Mouse (Mus musculus) limb, embryonic 10.5 days (tissue): ENCODE data around the gene Hoxa5. TPM values are rescaled to one million over a fixed set of nuclear protein-coding genes. Genes with fewer than 3 reads are reported as not detected.
A peak's percentile ranks its signal among the peaks of the same experiment; 100 is the strongest.

Experiments used
- DNase-seq: peaks from one replicate; pipeline ENCODE4 v3.0.0-alpha.2; 2017; ENCODE audit warnings: low spot score
- H3K27ac ChIP-seq: fragments of 300-500 bp; sonication (generic); 2 replicates; pipeline ENCODE4 v1.5.1; 2016; ENCODE audit warnings: mild to moderate bottlenecking
- H3K27me3 ChIP-seq: fragments of 300-500 bp; sonication (generic); 2 replicates; pipeline ENCODE4 v1.6.1; 2016; ENCODE audit warnings: low read depth, mild to moderate bottlenecking; ENCODE audit not compliant: poor library complexity, severe bottlenecking
- H3K36me3 ChIP-seq: fragments of 300-500 bp; sonication (generic); 2 replicates; pipeline ENCODE4 v1.6.1; 2016; ENCODE audit warnings: mild to moderate bottlenecking, moderate library complexity
- H3K4me1 ChIP-seq: fragments of 300-500 bp; sonication (generic); 2 replicates; pipeline ENCODE4 v1.6.1; 2016
- H3K4me3 ChIP-seq: fragments of 300-500 bp; sonication (generic); 2 replicates; pipeline ENCODE4 v1.5.1; 2016; ENCODE audit warnings: mild to moderate bottlenecking, moderate library complexity
- H3K9me3 ChIP-seq: fragments of 300-500 bp; sonication (generic); replicated peaks from 2 replicates; pipeline ENCODE4 v1.6.1; 2016; ENCODE audit warnings: mild to moderate bottlenecking
- WGBS: fragments of 180-500 bp; shearing (Covaris S2); methylation state at CpG from one replicate; pipeline ENCODE4 v1.1.7; 2016; 5-methylcytosine and 5-hydroxymethylcytosine counted together
- polyA plus RNA-seq: library from polyadenylated mRNA; unstranded; fragments of >200 nt; fragmentation: Nextera tagmentation; extraction: Ambion mirVana; gene quantifications from 2 replicates; pipeline ENCODE4 v1.2.1, GENCODE M21; 2016

Gene Hoxa5
- polyA plus RNA-seq, 1 experiment from 2014 or later: 10.4 TPM

DNA sequence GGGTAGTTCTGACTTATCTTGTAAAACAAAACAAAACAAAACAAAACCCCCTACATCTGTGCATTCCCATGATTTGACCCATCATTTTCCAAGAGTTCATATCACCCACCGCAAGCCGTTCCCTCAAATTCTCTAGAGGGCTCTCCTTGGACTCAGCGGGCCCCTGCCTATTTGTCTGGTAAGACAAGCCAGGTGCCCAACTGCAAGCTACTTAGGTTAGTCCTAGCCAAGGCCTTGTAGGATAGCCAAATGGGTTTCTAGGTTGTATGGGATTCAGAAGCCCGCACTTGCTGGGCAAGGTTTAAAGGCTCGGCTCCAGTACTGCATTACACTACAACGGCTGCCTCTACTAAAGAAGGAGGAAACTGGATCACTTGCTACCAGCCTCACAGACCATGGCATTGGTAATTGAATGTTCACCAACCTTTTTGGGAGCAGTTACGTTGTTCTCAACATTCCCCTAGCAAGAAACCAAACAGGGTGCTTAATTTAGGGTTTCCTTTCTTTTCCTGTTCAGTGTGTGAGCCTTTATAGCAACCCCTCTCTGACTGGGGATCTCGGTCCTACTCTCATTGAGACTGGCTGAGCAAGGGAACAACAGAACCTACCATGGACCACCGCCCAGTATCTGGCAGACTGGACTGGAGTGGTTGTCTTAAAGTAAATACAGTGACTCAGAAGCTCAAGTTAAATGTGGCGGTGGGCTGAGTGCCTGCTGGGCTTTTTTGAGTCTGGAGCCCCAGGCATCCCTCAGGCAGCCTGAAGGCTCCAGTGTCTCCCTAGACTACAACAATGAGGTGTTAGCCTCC lies 33.2 kb upstream of the Hoxa5 start:
- Histone ChIP-seq H3K27ac (peak overlapping the region; percentile 99), H3K27me3 (peaks cover 73% of the 10 kb centered on the region), H3K4me3 (peak overlapping the region; percentile 90), H3K36me3 (peaks cover 47% of the 10 kb centered on the region), H3K4me1 (peaks cover 48% of the 10 kb centered on the region), H3K9me3 (no peaks in the 10 kb centered on the region)
- 6% methylated on average over 10 of the region's 10 CpGs for WGBS
- DNase-seq: no peak

DNA sequence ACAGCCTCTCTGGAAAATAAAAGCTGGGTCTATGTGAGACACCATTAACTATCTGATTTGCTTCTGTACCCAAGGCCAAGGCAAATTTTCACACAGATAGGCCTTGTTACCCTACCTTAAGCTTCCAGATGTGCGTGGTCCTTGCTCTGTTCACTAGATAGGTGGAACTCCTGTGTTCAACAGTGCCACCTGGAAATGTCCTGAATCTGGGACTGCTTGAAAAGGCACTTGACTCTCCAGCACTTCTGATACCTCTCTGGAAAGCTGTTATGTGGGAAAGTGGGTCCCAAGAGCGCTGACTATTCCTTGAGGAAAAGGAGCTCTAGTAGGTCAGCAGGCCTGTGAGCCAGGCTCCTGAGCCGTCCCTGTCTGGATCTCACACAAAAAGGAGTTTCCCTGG lies 32.4 kb upstream of the Hoxa5 start:
- H3K27me3 ChIP-seq: peaks cover 67% of the 10 kb centered on the region
- DNase-seq: no peak
- H3K9me3 ChIP-seq: no peaks in the 10 kb centered on the region
- peak overlapping the region; percentile 99 for H3K27ac ChIP-seq
- H3K4me3 ChIP-seq: peak overlapping the region; percentile 90
- H3K4me1 ChIP-seq: peaks cover 42% of the 10 kb centered on the region
- H3K36me3 ChIP-seq: peaks cover 51% of the 10 kb centered on the region
- 9% methylated on average over 3 of the region's 3 CpGs for WGBS

- DNase-seq: no peak
- peak overlapping the region; percentile 90 for H3K4me3 ChIP-seq
- H3K27ac ChIP-seq: peak overlapping the region; percentile 99
- 14% methylated on average over 6 of the region's 6 CpGs for WGBS
- H3K27me3 ChIP-seq: peaks cover 58% of the 10 kb centered on the region
- peaks cover 33% of the 10 kb centered on the region for H3K4me1 ChIP-seq
- H3K36me3 ChIP-seq: peaks cover 56% of the 10 kb centered on the region
- H3K9me3 ChIP-seq: no peaks in the 10 kb centered on the region
These were observed 31.5 kb upstream of the Hoxa5 start for GRCm38 (mm10) chr6:52235866-52236265.

DNA sequence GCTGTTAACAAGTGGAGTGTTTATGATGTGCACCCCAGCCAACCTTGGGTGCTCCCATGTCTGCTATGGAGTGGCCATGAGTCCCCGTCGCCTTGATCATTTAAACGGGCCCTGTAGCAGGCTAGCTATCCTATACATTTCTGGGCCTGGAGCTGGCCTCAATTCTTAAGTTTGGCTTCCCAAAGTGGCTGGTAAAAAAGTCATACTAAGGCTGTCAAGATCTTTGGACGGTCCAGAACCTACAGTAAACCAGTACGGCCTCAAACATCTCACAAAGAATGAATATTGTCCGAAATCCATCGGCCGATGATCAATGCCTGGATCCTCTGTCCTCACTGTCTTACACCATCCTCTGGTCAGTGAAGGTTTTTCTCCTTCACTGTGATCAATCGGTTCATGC lies 30.9 kb upstream of the Hoxa5 start:
- H3K9me3 ChIP-seq: no peaks in the 10 kb centered on the region
- no peak for DNase-seq
- peaks cover 32% of the 10 kb centered on the region for H3K4me1 ChIP-seq
- WGBS: 22% methylated on average over 9 of the region's 9 CpGs
- peak overlapping the region; percentile 99 for H3K27ac ChIP-seq
- peaks cover 56% of the 10 kb centered on the region for H3K27me3 ChIP-seq
- peak overlapping the region; percentile 90 for H3K4me3 ChIP-seq
- peaks cover 62% of the 10 kb centered on the region for H3K36me3 ChIP-seq

DNA sequence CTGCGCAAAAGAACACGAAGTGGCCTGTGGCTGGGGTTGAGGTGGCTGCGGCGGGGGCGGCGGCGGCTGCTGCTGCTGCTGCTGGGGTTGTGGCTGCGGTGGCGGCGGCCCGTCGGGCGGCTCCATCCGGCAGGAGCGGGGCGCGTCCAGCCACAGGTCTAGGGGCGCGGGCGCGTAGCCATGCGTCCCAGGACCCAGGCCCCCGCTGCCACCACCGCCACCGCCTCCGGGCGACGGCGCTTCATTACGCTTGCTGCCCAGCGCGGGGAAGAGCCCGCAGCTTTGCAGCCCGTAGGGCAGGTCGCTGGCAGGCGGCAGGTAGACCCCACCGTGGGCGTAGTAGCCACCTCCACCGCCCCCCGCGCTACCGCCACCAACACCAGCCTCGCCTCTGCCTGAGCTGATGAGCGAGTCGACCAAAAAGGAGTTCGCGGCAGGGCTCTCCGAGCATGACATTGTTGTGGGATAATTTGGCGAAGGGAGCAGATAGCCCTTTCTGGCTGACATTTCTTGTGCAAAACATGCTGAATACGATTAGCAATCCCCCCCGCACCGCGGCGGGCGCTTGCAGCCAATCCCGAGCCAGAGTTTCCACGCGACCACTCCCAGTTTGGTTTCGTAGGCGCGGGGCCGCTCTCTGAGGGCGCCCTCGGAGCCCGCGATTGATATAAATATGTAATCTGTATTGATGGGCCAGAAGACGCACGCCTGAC lies 30.2 kb upstream of the Hoxa5 start:
- H3K27ac ChIP-seq: peak overlapping the region; percentile 99
- DNase-seq: peak; percentile 88
- peaks cover 56% of the 10 kb centered on the region for H3K27me3 ChIP-seq
- H3K4me1 ChIP-seq: peaks cover 32% of the 10 kb centered on the region
- no peaks in the 10 kb centered on the region for H3K9me3 ChIP-seq
- peak overlapping the region; percentile 90 for H3K4me3 ChIP-seq
- WGBS: under 1% methylated on average over 68 of the region's 68 CpGs
- peaks cover 69% of the 10 kb centered on the region for H3K36me3 ChIP-seq

DNA sequence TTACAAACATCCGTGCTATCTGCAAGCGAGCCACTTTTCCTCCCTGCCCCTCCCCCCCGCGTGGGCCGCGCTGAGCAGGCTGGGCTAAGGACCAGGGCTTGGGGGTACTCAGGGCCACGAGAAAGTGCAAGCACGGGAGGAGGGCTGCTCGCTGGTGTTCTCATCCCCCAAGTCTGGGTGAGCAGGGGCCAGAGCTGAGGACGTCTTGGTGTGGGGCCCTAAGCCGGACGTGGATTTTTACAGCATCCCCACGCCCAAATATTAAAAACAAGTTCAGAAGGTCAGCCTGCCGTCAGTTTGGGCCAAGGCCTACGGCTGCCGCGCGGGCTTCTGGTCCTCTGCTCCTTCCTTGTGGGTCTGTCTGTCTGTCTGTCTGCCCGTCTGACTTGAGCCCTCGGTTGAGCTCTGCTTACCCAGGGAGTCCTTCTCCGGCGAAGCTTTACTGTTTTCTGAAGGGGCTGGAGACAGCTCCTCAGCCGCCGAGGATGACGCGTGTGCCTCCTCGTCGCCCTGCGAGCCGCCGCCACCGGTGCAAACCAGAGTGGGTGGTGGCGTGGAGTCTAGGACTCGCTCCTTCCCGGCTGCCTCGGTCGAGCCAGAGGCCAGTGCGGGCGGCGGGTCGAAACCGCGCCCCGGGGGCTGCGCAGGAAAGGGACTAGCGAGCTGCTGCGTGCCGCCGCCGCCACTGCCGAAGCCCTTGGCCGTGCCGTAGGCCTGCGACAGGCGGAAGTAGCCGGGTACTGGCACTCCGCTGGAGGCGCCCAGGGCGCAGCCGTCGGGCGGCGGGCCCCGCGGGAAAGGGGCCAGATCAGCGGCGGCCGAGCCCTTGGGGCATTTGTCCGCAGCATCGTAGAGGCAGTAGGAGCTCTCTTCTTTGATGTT lies 29.4 kb upstream of the Hoxa5 start:
- Histone ChIP-seq H3K27ac (peak overlapping the region; percentile 99), H3K4me3 (peak overlapping the region; percentile 90)
- DNase-seq: peak; percentile 77

DNA sequence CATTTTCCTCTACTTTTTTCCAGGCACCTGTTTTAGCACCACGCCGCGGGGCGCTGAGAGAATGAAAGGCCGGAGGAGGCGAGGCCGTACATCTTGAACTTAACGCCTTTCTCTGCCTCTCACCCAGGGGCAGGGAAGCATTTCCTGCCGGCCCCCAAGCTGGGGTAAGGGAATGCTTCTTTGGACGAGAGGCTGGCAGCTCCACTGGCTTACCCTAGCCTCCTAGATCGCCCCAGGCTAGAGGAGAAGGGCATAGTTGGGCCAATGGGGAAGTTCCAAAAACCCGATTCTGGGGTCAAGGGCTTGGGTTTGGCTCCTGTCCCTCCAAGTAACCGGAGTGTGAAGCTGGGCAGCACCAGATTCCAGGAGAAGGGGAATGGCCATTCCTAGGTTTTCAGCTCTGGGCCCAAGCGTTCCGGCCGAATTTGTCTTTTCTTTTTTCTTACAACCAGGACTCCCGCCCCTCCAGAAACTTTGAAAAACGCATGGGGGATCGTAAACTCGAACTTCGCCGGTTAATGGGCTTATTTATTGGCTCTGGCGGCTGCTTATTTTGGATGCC lies 28.7 kb upstream of the Hoxa5 start:
- peak overlapping the region; percentile 90 for H3K4me3 ChIP-seq
- no peak for DNase-seq
- peak overlapping the region; percentile 99 for H3K27ac ChIP-seq

More for the DNA sequence above, 29.4 kb upstream of the Hoxa5 start:
- peaks cover 57% of the 10 kb centered on the region for H3K27me3 ChIP-seq
- peaks cover 32% of the 10 kb centered on the region for H3K4me1 ChIP-seq
- H3K9me3 ChIP-seq: no peaks in the 10 kb centered on the region
- peaks cover 77% of the 10 kb centered on the region for H3K36me3 ChIP-seq
- under 1% methylated on average over 70 of the region's 70 CpGs for WGBS

GRCm38 (mm10) chr6:52232568-52232965 lies 28.2 kb upstream of the Hoxa5 start:
- peak overlapping the region; percentile 90 for H3K4me3 ChIP-seq
- under 1% methylated on average over 18 of the region's 18 CpGs for WGBS
- peaks cover 51% of the 10 kb centered on the region for H3K27me3 ChIP-seq
- peak overlapping the region; percentile 99 for H3K27ac ChIP-seq
- H3K36me3 ChIP-seq: peaks cover 71% of the 10 kb centered on the region
- no peaks in the 10 kb centered on the region for H3K9me3 ChIP-seq
- peaks cover 32% of the 10 kb centered on the region for H3K4me1 ChIP-seq
- DNase-seq: peak; percentile 70

More for the DNA sequence above, 28.7 kb upstream of the Hoxa5 start:
- Histone ChIP-seq H3K36me3 (peaks cover 76% of the 10 kb centered on the region), H3K9me3 (no peaks in the 10 kb centered on the region), H3K27me3 (peaks cover 55% of the 10 kb centered on the region), H3K4me1 (peaks cover 32% of the 10 kb centered on the region)
- under 1% methylated on average over 23 of the region's 23 CpGs for WGBS

DNA sequence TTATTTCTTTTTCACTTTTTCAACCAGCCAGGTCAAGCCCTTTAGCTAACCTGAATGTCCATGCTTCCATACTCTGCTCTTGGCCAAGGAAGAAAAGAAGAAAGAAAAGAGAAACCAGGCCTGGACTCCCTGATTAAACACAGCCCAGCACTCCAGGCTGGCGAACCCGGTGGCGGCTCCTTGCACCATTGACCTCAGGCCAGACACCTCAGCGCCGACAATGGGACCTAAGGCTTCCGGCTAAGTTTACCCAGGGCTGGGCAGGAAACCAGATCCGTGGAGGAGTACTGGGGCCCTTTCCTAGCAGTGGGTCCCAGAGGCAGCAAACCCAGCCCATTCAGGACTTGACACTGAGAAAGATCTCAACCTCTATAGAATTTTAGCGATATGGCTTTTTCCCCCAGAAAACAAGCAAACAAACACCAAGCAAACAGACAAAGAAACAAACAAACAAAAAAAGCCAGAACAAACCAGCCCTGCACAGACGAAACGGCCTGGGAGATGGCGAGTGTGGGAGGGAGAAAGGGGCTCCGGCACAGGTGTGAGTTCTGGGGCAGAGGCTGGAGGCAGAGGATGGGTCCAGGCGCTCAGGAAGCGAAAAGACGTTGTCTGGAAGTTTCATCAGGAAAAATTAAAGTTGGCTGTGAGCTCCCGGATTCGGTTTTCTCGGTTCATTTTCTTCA lies 27.6 kb upstream of the Hoxa5 start:
- Histone ChIP-seq H3K9me3 (no peaks in the 10 kb centered on the region), H3K4me3 (peak overlapping the region; percentile 90), H3K27me3 (peaks cover 47% of the 10 kb centered on the region), H3K27ac (peak overlapping the region; percentile 99), H3K36me3 (peaks cover 69% of the 10 kb centered on the region), H3K4me1 (peaks cover 34% of the 10 kb centered on the region)
- under 1% methylated on average over 18 of the region's 18 CpGs for WGBS
- no peak for DNase-seq

- H3K4me1 ChIP-seq: peaks cover 26% of the 10 kb centered on the region
- peak within 1 kb of the TSS; percentile 90 for H3K4me3 ChIP-seq
- DNase-seq: peak; percentile 93
- peaks cover 40% of the 10 kb centered on the region for H3K27me3 ChIP-seq
- peaks cover 58% of the 10 kb centered on the region for H3K36me3 ChIP-seq
- H3K27ac ChIP-seq: peak within 1 kb of the TSS; percentile 99
- H3K9me3 ChIP-seq: no peaks in the 10 kb centered on the region
- whole genome bisulfite sequencing: under 1% methylated on average over 28 of the region's 36 CpGs
These were observed 26.3 kb upstream of the Hoxa5 start, which contains the start of gene Hoxa9 for GRCm38 (mm10) chr6:52230516-52231165. Gene Hoxa9 (minus strand): TSS chr6:52231089.

DNA sequence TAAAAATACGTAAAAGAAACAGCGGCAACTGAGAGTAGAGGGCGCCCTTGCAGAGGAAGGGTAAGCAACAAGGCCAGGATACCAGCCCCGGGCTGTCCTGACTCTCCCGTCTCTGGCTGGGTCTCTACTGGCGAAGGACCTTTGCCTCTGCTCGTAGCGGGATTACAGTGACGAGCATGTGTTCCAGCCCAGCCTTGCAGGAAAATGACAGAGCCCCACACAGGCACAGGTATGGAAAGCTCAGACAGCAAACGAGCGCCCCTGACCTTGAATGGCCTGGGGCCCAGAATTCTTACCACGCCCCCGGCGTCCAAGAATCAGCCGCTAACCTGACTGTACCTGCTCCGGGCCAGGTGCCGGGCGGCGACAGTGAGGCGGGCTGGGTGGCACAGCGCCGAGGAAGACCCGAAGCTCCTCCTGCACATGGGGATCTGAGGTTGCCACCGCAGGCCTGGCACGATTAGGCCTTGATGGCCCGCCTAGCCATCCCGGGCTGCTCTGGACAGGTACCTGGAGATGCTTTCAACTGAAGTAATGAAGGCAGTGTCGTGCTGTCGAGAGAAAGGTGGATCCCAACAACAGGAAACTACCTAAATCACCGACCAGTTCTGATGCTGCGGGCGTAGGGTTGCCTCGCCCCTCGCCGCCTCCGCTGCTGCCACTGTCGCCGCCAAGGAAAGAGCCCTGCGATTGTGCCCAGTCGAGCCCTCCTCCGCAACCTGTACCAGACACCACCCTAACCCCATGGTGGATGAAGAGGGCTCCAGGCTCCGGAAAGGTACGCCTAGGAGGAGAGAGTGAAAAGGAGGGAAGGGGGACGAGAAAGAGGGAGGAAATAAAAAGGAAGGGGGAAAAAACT lies 25.4 kb upstream of the Hoxa5 start:
- no peaks in the 10 kb centered on the region for H3K9me3 ChIP-seq
- H3K27me3 ChIP-seq: peaks cover 40% of the 10 kb centered on the region
- WGBS: under 1% methylated on average over 44 of the region's 44 CpGs
- H3K36me3 ChIP-seq: peaks cover 66% of the 10 kb centered on the region
- H3K4me1 ChIP-seq: peaks cover 22% of the 10 kb centered on the region
- H3K27ac ChIP-seq: peak overlapping the region; percentile 99
- peak overlapping the region; percentile 90 for H3K4me3 ChIP-seq
- no peak for DNase-seq
